Mouse (Mus musculus) heart, embryonic 12.5 days (tissue): ENCODE measurements around the gene Cep128. TPM values are rescaled to one million over a fixed set of nuclear protein-coding genes. Genes with fewer than 3 reads are reported as not detected.
"Not testable (repeated sequence)": the region's sequence is repeated elsewhere in the genome, so short reads cannot be mapped to it uniquely, and the experiment has no call there.

ENCODE experiments used
- ATAC-seq: fragments of 200-750 bp; cut with Nextera tagmentation; 2 replicates; pipeline ENCODE4 v1.8.0; 2017; ENCODE audit warnings: moderate TSS enrichment, moderate library complexity; ENCODE audit not compliant: insufficient number of reproducible peaks, low FRiP score
- H3K27ac ChIP-seq: fragments of 300-500 bp; sonication (generic); 2 replicates; pipeline ENCODE4 v1.5.1; 2016; ENCODE audit warnings: mild to moderate bottlenecking, moderate library complexity; ENCODE audit not compliant: poor library complexity, severe bottlenecking
- H3K27me3 ChIP-seq: fragments of 300-500 bp; sonication (generic); replicated peaks from 2 replicates; pipeline ENCODE4 v1.6.1; 2016; ENCODE audit warnings: mild to moderate bottlenecking, moderate library complexity
- H3K36me3 ChIP-seq: fragments of 300-500 bp; sonication (generic); 2 replicates; pipeline ENCODE4 v1.6.1; 2016; ENCODE audit warnings: mild to moderate bottlenecking, moderate library complexity
- H3K4me1 ChIP-seq: fragments of 300-500 bp; sonication (generic); replicated peaks from 2 replicates; pipeline ENCODE4 v1.6.1; 2016; ENCODE audit warnings: mild to moderate bottlenecking
- H3K4me2 ChIP-seq: fragments of 300-500 bp; sonication (generic); 2 replicates; pipeline ENCODE4 v1.6.1; 2016; ENCODE audit warnings: mild to moderate bottlenecking, moderate library complexity
- H3K4me3 ChIP-seq: fragments of 300-500 bp; sonication (generic); 2 replicates; pipeline ENCODE4 v1.5.1; 2016; ENCODE audit warnings: mild to moderate bottlenecking
- H3K9ac ChIP-seq: fragments of 300-500 bp; sonication (generic); 2 replicates; pipeline ENCODE4 v1.6.1; 2016; ENCODE audit warnings: mild to moderate bottlenecking, moderate library complexity
- H3K9me3 ChIP-seq: fragments of 300-500 bp; sonication (generic); replicated peaks from 2 replicates; pipeline ENCODE4 v1.6.1; 2016; ENCODE audit warnings: mild to moderate bottlenecking, moderate library complexity
- WGBS: fragments of 180-500 bp; shearing (Covaris S2); methylation state at CpG from one replicate; pipeline ENCODE4 v1.1.7; 2016; 5-methylcytosine and 5-hydroxymethylcytosine counted together
- polyA plus RNA-seq: library from polyadenylated mRNA; unstranded; fragments of >200 nt; fragmentation: Nextera tagmentation; extraction: Ambion mirVana; gene quantifications from 2 replicates; pipeline ENCODE4 v1.2.1, GENCODE M21; 2016

Cep128 gene
- polyA plus RNA-seq, 1 experiment from 2014 or later, result 6.1 TPM

DNA sequence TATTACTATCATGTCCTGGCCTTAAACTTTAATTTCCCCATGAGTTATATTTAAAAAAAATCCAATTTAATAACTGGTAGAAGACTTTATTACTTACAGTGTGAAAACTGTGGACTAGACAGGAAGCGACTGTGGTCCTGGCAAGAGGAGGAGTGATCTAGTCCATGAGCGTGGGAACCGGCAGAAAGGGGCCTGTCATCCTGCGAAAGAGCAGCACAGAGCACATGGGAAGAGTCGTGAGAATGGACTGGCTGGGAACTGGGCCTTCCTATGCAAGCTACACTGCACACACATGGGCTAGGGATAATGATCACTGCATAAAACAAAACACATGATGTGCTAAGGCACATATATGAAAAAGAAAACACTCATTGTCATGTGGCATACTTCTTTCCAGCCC is 375.5 kb downstream of the Cep128 start:
- Histone ChIP-seq H3K36me3 (no peaks in the 10 kb centered on the region), H3K27me3 (no peaks in the 10 kb centered on the region), H3K27ac (no peak overlapping the region), H3K4me1 (no peaks in the 10 kb centered on the region), H3K9me3 (no peaks in the 10 kb centered on the region), H3K9ac (no peak overlapping the region), H3K4me2 (no peak overlapping the region), H3K4me3 (no peak overlapping the region)
- ATAC-seq, result no peak
- WGBS, result 76% methylated on average over 5 of the region's 5 CpGs

DNA sequence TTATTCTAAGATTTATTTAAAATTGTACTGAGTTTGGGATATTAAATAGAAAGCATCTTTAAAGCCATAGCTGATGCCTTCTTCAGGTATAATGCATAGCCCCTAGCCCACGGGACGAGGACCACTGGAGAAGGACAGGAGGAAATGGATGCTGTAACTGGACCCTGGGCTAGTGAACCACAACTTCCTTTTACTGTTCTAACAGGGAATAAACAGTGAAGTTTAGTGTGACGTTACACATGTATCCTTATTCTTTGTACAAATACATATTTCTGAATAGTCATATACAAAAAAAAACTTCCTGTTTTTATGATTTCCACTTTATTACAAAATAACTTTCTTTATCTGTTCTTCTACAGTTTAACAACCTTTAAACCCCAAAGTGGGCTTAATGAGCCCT is 376.0 kb downstream of the Cep128 start:
- H3K9me3 ChIP-seq, result no peaks in the 10 kb centered on the region
- no peaks in the 10 kb centered on the region for H3K36me3 ChIP-seq
- 74% methylated on average over 3 of the region's 3 CpGs for WGBS
- no peaks in the 10 kb centered on the region for H3K27me3 ChIP-seq
- no peak overlapping the region for H3K4me3 ChIP-seq
- no peak for ATAC-seq
- no peaks in the 10 kb centered on the region for H3K4me1 ChIP-seq
- no peak overlapping the region for H3K4me2 ChIP-seq
- H3K9ac ChIP-seq, result no peak overlapping the region
- H3K27ac ChIP-seq, result no peak overlapping the region

DNA sequence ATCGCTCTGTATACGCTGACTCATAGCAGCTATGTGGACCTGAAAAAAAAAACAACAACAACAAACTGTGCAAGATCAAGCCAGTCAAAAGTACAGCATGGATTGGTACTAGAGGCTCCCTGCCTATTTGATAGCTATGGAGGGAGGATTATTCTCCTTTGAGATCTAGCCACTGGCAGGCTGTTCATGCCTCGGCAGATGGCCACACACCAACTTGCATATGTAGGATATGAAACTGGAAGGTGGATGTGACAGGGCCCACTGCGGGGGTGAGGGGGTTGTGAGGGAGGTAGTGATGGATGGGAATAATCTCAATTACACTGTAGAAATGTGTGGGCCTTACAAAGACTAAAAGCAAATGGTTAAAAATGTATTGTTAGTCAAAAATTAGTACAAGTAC is 386.7 kb downstream of the Cep128 start:
- Histone ChIP-seq H3K36me3 (no peaks in the 10 kb centered on the region), H3K4me2 (no peak overlapping the region), H3K9ac (no peak overlapping the region), H3K4me1 (no peaks in the 10 kb centered on the region), H3K27me3 (no peaks in the 10 kb centered on the region), H3K9me3 (no peaks in the 10 kb centered on the region), H3K4me3 (no peak overlapping the region), H3K27ac (no peak overlapping the region)
- no peak for ATAC-seq
- 91% methylated on average over 4 of the region's 4 CpGs for WGBS

DNA sequence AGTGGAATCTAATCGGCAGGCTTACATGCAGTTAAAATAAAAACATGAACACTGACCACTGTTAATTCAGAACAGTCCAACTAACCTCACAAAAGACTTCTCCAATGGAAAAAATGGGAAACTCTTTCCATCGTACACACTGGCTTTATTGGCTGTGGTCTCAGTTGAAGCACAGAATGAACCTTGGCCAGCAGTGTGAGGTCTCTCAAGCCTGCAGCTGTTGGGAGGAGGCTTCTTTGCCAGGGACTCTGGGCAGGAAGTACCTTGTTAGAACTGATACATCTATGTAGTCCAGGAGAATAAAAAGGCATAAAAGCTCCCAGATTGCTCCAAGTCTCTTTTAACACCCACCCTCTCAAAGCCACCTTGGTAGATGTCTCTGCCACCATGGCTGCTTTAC is 390.9 kb downstream of the Cep128 start:
- H3K27me3 ChIP-seq, result no peaks in the 10 kb centered on the region
- H3K27ac ChIP-seq, result no peak overlapping the region
- no peak overlapping the region for H3K9ac ChIP-seq
- H3K4me3 ChIP-seq, result no peak overlapping the region
- H3K4me1 ChIP-seq, result no peaks in the 10 kb centered on the region
- no peak overlapping the region for H3K4me2 ChIP-seq
- 88% methylated on average over 2 of the region's 2 CpGs for WGBS
- no peaks in the 10 kb centered on the region for H3K9me3 ChIP-seq
- ATAC-seq, result no peak
- no peaks in the 10 kb centered on the region for H3K36me3 ChIP-seq

- no peaks in the 10 kb centered on the region for H3K27me3 ChIP-seq
- H3K9me3 ChIP-seq, result no peaks in the 10 kb centered on the region
- 55% methylated on average over 2 of the region's 2 CpGs for WGBS
- no peak for ATAC-seq
- H3K4me3 ChIP-seq, result no peak overlapping the region
- H3K9ac ChIP-seq, result no peak overlapping the region
- H3K4me1 ChIP-seq, result no peaks in the 10 kb centered on the region
- H3K27ac ChIP-seq, result no peak overlapping the region
- no peak overlapping the region for H3K4me2 ChIP-seq
- H3K36me3 ChIP-seq, result no peaks in the 10 kb centered on the region
Observed at GRCm38 (mm10) chr12:90987782-90988181, 396.4 kb downstream of the Cep128 start.

DNA sequence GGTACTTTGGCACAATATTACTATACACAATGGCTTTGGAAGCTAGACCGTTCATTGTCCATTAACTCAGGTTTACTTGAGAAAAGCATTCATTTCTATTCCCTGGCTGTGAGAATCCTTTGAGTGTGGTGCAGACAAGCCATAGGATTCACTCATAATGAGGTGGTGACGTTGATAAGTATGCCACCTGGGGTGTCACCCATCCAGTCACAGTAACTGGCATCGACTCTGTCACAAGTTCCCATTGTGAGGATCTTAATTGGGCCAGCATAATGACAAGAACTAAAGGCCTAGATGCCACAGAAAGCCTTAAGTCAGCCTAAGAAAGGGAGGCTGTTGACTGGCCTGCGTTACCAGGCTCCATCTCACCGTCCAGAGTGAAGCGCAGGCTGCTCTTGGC is 396.9 kb downstream of the Cep128 start:
- H3K27ac ChIP-seq, result no peak overlapping the region

GRCm38 (mm10) chr12:90982018-90982417 is 402.2 kb downstream of the Cep128 start:
- WGBS, result 82% methylated on average over 4 of the region's 4 CpGs

More for the DNA sequence above, 396.9 kb downstream of the Cep128 start:
- no peak overlapping the region for H3K4me2 ChIP-seq
- H3K27me3 ChIP-seq, result no peaks in the 10 kb centered on the region
- H3K4me3 ChIP-seq, result no peak overlapping the region
- no peaks in the 10 kb centered on the region for H3K36me3 ChIP-seq
- H3K9ac ChIP-seq, result no peak overlapping the region
- WGBS, result 76% methylated on average over 6 of the region's 6 CpGs
- no peaks in the 10 kb centered on the region for H3K9me3 ChIP-seq
- H3K4me1 ChIP-seq, result no peaks in the 10 kb centered on the region
- no peak for ATAC-seq

DNA sequence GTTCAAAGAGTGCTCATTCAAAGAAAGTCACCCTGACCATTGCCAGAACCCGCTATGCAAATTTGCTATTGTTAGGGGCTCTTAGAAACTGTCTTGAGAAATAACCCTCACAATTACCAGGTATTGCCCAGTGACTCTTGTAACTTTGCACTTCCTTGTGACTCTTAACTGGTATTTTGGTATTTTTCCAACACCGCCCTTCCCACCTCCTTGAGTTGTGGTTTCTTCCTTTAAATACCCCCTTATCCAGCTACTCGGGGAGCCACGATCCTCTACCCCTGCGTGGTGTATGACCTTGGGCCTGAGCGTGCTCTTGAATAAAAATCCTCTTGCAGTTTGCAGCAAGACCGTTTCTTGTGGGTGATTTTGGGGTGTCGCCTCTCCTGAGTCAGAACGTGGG is 407.8 kb downstream of the Cep128 start:
- not testable (repeated sequence) for H3K36me3 ChIP-seq, H3K9me3 ChIP-seq, ATAC-seq, H3K4me1 ChIP-seq, H3K4me2 ChIP-seq, H3K27ac ChIP-seq, H3K27me3 ChIP-seq, H3K9ac ChIP-seq, H3K4me3 ChIP-seq
- WGBS, result 80% methylated on average over 9 of the region's 9 CpGs

More at GRCm38 (mm10) chr12:90982018-90982417, 402.2 kb downstream of the Cep128 start:
- Histone ChIP-seq H3K36me3 (no peaks in the 10 kb centered on the region), H3K4me2 (no peak overlapping the region), H3K4me3 (no peak overlapping the region), H3K9me3 (no peaks in the 10 kb centered on the region), H3K9ac (no peak overlapping the region), H3K27ac (no peak overlapping the region), H3K4me1 (no peaks in the 10 kb centered on the region), H3K27me3 (no peaks in the 10 kb centered on the region)
- ATAC-seq, result no peak

DNA sequence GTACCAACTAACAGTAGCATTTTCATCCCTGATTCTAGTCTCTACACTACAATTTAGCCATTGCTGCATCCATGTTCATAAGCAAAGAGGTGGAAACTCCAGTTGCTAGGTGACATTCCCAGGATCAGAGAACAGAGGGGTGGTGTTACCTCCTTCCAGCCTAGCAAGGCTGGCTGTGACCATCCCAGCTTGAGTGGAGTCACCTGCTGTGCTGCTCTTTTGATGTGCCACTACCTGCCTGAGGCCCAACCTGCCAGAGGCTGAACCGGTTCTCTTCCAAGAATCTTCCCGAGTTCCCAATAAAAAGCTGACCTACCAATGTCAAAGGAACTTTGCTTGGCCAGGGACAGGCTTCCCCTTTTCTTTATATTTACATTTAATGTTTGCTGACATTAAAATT is 408.8 kb downstream of the Cep128 start:
- Histone ChIP-seq H3K27ac (no peak overlapping the region), H3K27me3 (no peaks in the 10 kb centered on the region), H3K9ac (no peak overlapping the region), H3K9me3 (peaks cover 4% of the 10 kb centered on the region; the same call in 1 of the 2 replicates), H3K4me2 (no peak overlapping the region), H3K4me1 (no peaks in the 10 kb centered on the region), H3K4me3 (no peak overlapping the region), H3K36me3 (no peaks in the 10 kb centered on the region)
- ATAC-seq, result no peak
- WGBS, result 33% methylated on average over 2 of the region's 2 CpGs

GRCm38 (mm10) chr12:90971156-90971555 is 413.1 kb downstream of the Cep128 start:
- no peaks in the 10 kb centered on the region for H3K36me3 ChIP-seq
- 89% methylated on average over 3 of the region's 3 CpGs for WGBS
- no peaks in the 10 kb centered on the region for H3K27me3 ChIP-seq
- ATAC-seq, result no peak
- H3K4me3 ChIP-seq, result no peak overlapping the region
- no peak overlapping the region for H3K4me2 ChIP-seq
- H3K27ac ChIP-seq, result no peak overlapping the region
- no peaks in the 10 kb centered on the region for H3K9me3 ChIP-seq
- H3K4me1 ChIP-seq, result no peaks in the 10 kb centered on the region
- H3K9ac ChIP-seq, result no peak overlapping the region

- Histone ChIP-seq H3K4me2 (no peak overlapping the region), H3K36me3 (no peaks in the 10 kb centered on the region), H3K4me1 (no peaks in the 10 kb centered on the region), H3K4me3 (no peak overlapping the region), H3K27ac (no peak overlapping the region), H3K9me3 (no peaks in the 10 kb centered on the region), H3K27me3 (no peaks in the 10 kb centered on the region), H3K9ac (no peak overlapping the region)
- ATAC-seq, result no peak
- WGBS, result 74% methylated on average over 5 of the region's 5 CpGs
Observed at GRCm38 (mm10) chr12:90961386-90962017, 422.7 kb downstream of the Cep128 start.
